Mouse (Mus musculus) myocyte (in vitro differentiated cells): ENCODE results near the gene Grm1. TPM values are rescaled to one million over a fixed set of nuclear protein-coding genes. Genes with fewer than 3 reads are reported as not detected.

ENCODE experiments used
- H3K27me3 ChIP-seq: one replicate; pipeline ENCODE4 v1.6.1; 2011; ENCODE audit not compliant: control insufficient read depth, insufficient read depth, insufficient read length
- H3K36me3 ChIP-seq: one replicate; pipeline ENCODE4 v1.6.1; 2011; ENCODE audit not compliant: control insufficient read depth, insufficient read depth
- H3K4me2 ChIP-seq: one replicate; pipeline ENCODE4 v1.6.1; 2011; ENCODE audit warnings: low read depth, control low read depth
- H3K4me3 ChIP-seq: one replicate; pipeline ENCODE4 v1.5.1; 2011; ENCODE audit warnings: mild to moderate bottlenecking, control low read depth, moderate library complexity
- H3K79me2 ChIP-seq: one replicate; pipeline ENCODE4 v1.6.1; 2011; ENCODE audit not compliant: control insufficient read depth, insufficient read depth
- H3ac ChIP-seq: one replicate; pipeline ENCODE4 v1.6.1; 2011; ENCODE audit not compliant: control insufficient read depth, insufficient read length
- CEBPB ChIP-seq: IDR thresholded peaks from 2 replicates; pipeline ENCODE4 v1.6.1; 2011; ENCODE audit warnings: mild to moderate bottlenecking, moderate library complexity; ENCODE audit not compliant: poor library complexity, insufficient read depth, severe bottlenecking
- E2F4 ChIP-seq: IDR thresholded peaks from one replicate; pipeline ENCODE4 v1.6.1; 2011; ENCODE audit warnings: mild to moderate bottlenecking, control low read depth, moderate library complexity; ENCODE audit not compliant: insufficient read depth
- MAX ChIP-seq: IDR thresholded peaks from one replicate; pipeline ENCODE4 v1.6.1; 2011; ENCODE audit warnings: low read depth, mild to moderate bottlenecking, control low read depth
- MYOD1 ChIP-seq, 3 experiments: IDR thresholded peaks; one replicate each; pipeline ENCODE4 v1.6.1; 2011; ENCODE audit warnings: control low read depth in 2 of 3, low read depth in 2 of 3, mild to moderate bottlenecking in 2 of 3, moderate library complexity in 1 of 3; ENCODE audit not compliant: insufficient read length in 2 of 3, control insufficient read depth in 1 of 3
- MYOG ChIP-seq, 3 experiments: IDR thresholded peaks; one replicate each; pipeline ENCODE4 v1.6.1; 2011; ENCODE audit warnings: control low read depth in 2 of 3, low read depth in 2 of 3, mild to moderate bottlenecking in 2 of 3; ENCODE audit not compliant: insufficient read length in 2 of 3, control insufficient read depth in 1 of 3, insufficient read depth in 1 of 3
- POLR2A ChIP-seq: IDR thresholded peaks from one replicate; pipeline ENCODE4 v1.6.1; 2011; ENCODE audit warnings: low read depth, mild to moderate bottlenecking, control low read depth, moderate library complexity; ENCODE audit not compliant: insufficient read length
- POLR2AphosphoS2 ChIP-seq: IDR thresholded peaks from one replicate; pipeline ENCODE4 v1.6.1; 2011; ENCODE audit warnings: low read depth, control low read depth; ENCODE audit not compliant: insufficient read length
- REST ChIP-seq: IDR thresholded peaks from one replicate; pipeline ENCODE4 v1.6.1; 2011; ENCODE audit warnings: mild to moderate bottlenecking, control low read depth, moderate library complexity; ENCODE audit not compliant: insufficient read depth, insufficient read length
- SRF ChIP-seq: IDR thresholded peaks from one replicate; pipeline ENCODE4 v1.6.1; 2011; ENCODE audit warnings: low read depth; ENCODE audit not compliant: control insufficient read depth, insufficient read length
- TCF12 ChIP-seq: IDR thresholded peaks from one replicate; pipeline ENCODE4 v1.6.1; 2011; ENCODE audit warnings: mild to moderate bottlenecking, control low read depth; ENCODE audit not compliant: poor library complexity, insufficient read depth, severe bottlenecking
- TCF3 ChIP-seq: IDR thresholded peaks from one replicate; pipeline ENCODE4 v1.6.1; 2011; ENCODE audit warnings: low read depth, control low read depth; ENCODE audit not compliant: insufficient read length
- USF1 ChIP-seq: IDR thresholded peaks from one replicate; pipeline ENCODE4 v1.6.1; 2011; ENCODE audit warnings: low read depth, mild to moderate bottlenecking, control low read depth, moderate library complexity
- polyA plus RNA-seq: library from polyadenylated mRNA; unstranded; fragments of >200 nt; fragmentation: generic; extraction: Trizol; gene quantifications from one replicate; pipeline ENCODE4 v1.2.1, GENCODE M21; 2012; ENCODE audit warnings: missing spikeins

The Grm1 gene
- polyA plus RNA-seq, 1 experiment: 0.01 TPM

GRCm38 (mm10) chr10:10790458-10790857 lies 291.7 kb downstream of the Grm1 start:
- no peaks in the 10 kb centered on the region for H3K27me3 ChIP-seq
- no peak overlapping the region for H3ac ChIP-seq
- H3K79me2 ChIP-seq: no peaks in the 10 kb centered on the region
- no peak overlapping the region for H3K4me2 ChIP-seq
- H3K4me3 ChIP-seq: no peak overlapping the region
- TF ChIP-seq REST (no peak), MYOG (IDR thresholded peaks at IDR 0.05; ENCODE audit: control insufficient read depth in 1 of 3, insufficient read depth in 1 of 3, insufficient read length in 2 of 3, low read depth in 2 of 3) (no peak), SRF (no peak), POLR2A (no peak), MAX (no peak), MYOD1 (IDR thresholded peaks at IDR 0.05; ENCODE audit: control insufficient read depth in 1 of 3, insufficient read length in 2 of 3, low read depth in 2 of 3) (no peak), USF1 (no peak), CEBPB (no peak), E2F4 (no peak), TCF3 (no peak), TCF12 (no peak), POLR2AphosphoS2 (no peak)
- H3K36me3 ChIP-seq: no peaks in the 10 kb centered on the region

GRCm38 (mm10) chr10:10789967-10790366 lies 292.2 kb downstream of the Grm1 start:
- no peak overlapping the region for H3K4me3 ChIP-seq
- no peaks in the 10 kb centered on the region for H3K79me2 ChIP-seq
- H3K36me3 ChIP-seq: no peaks in the 10 kb centered on the region
- H3ac ChIP-seq: no peak overlapping the region
- no peaks in the 10 kb centered on the region for H3K27me3 ChIP-seq
- TF ChIP-seq CEBPB: no peak
- no peak for TF ChIP-seq REST
- no peak for TF ChIP-seq SRF
- no peak for TF ChIP-seq MAX
- no peak for TF ChIP-seq USF1
- TF ChIP-seq E2F4: no peak
- TF ChIP-seq POLR2AphosphoS2: no peak
- no peak for TF ChIP-seq MYOD1 (IDR thresholded peaks at IDR 0.05; ENCODE audit: control insufficient read depth in 1 of 3, insufficient read length in 2 of 3, low read depth in 2 of 3)
- no peak for TF ChIP-seq TCF12
- no peak for TF ChIP-seq MYOG (IDR thresholded peaks at IDR 0.05; ENCODE audit: control insufficient read depth in 1 of 3, insufficient read depth in 1 of 3, insufficient read length in 2 of 3, low read depth in 2 of 3)
- no peak for TF ChIP-seq TCF3
- TF ChIP-seq POLR2A: no peak
- no peak overlapping the region for H3K4me2 ChIP-seq

- Histone ChIP-seq H3K4me3 (no peak overlapping the region), H3K79me2 (no peaks in the 10 kb centered on the region), H3K27me3 (no peaks in the 10 kb centered on the region), H3ac (no peak overlapping the region), H3K36me3 (no peaks in the 10 kb centered on the region), H3K4me2 (no peak overlapping the region)
- TF ChIP-seq MAX (no peak), TCF3 (no peak), TCF12 (no peak), POLR2AphosphoS2 (no peak), POLR2A (no peak), MYOD1 (IDR thresholded peaks at IDR 0.05; ENCODE audit: control insufficient read depth in 1 of 3, insufficient read length in 2 of 3, low read depth in 2 of 3) (no peak), MYOG (IDR thresholded peaks at IDR 0.05; ENCODE audit: control insufficient read depth in 1 of 3, insufficient read depth in 1 of 3, insufficient read length in 2 of 3, low read depth in 2 of 3) (no peak), USF1 (no peak), REST (no peak), CEBPB (no peak), SRF (no peak), E2F4 (no peak)
These were observed 294.2 kb downstream of the Grm1 start for GRCm38 (mm10) chr10:10787906-10788416.

GRCm38 (mm10) chr10:10785122-10785521 lies 297.0 kb downstream of the Grm1 start:
- H3K4me3 ChIP-seq: no peak overlapping the region
- no peaks in the 10 kb centered on the region for H3K27me3 ChIP-seq
- H3ac ChIP-seq: no peak overlapping the region
- no peaks in the 10 kb centered on the region for H3K79me2 ChIP-seq
- TF ChIP-seq SRF (no peak), USF1 (no peak), POLR2AphosphoS2 (no peak), TCF12 (no peak), MYOD1 (IDR thresholded peaks at IDR 0.05; ENCODE audit: control insufficient read depth in 1 of 3, insufficient read length in 2 of 3, low read depth in 2 of 3) (no peak), MYOG (IDR thresholded peaks at IDR 0.05; ENCODE audit: control insufficient read depth in 1 of 3, insufficient read depth in 1 of 3, insufficient read length in 2 of 3, low read depth in 2 of 3) (no peak), TCF3 (no peak), CEBPB (no peak), REST (no peak), POLR2A (no peak), E2F4 (no peak), MAX (no peak)
- H3K36me3 ChIP-seq: no peaks in the 10 kb centered on the region
- no peak overlapping the region for H3K4me2 ChIP-seq
